Mouse (Mus musculus): ENCODE measurements around the gene Mast4. TPM values are rescaled to one million over a fixed set of nuclear protein-coding genes. Genes with fewer than 3 reads are reported as not detected.

Gene Mast4
- polyA plus RNA-seq, 1 experiment from 2014 or later, result 31.0 TPM

- H3K4me3 ChIP-seq (ENCODE audit: low read length), result no peak overlapping the region
- WGBS, result 64% methylated on average over 7 of the region's 7 CpGs
- H3K4me2 ChIP-seq (replicated peaks; ENCODE audit: low read depth, low read length), result no peak overlapping the region
- no peaks in the 10 kb centered on the region for H3K9me3 ChIP-seq (ENCODE audit: control insufficient read depth, low read length)
- no peaks in the 10 kb centered on the region for H3K27me3 ChIP-seq (ENCODE audit: control insufficient read depth, insufficient read depth, low read length)
- no peak overlapping the region for H3K27ac ChIP-seq (ENCODE audit: low read depth, low read length)
- H3K36me3 ChIP-seq (ENCODE audit: control insufficient read depth, insufficient read depth, low read length), result no peaks in the 10 kb centered on the region
- H3K4me1 ChIP-seq (ENCODE audit: control insufficient read depth, insufficient read depth, low read length), result no peaks in the 10 kb centered on the region
- no peak for ATAC-seq (ENCODE audit: low FRiP score, low TSS enrichment)
- no peak overlapping the region for H3K9ac ChIP-seq (ENCODE audit: low read depth, low read length)
Measured at GRCm38 (mm10) chr13:103000891-103001290, 333.4 kb downstream of the Mast4 start.

DNA sequence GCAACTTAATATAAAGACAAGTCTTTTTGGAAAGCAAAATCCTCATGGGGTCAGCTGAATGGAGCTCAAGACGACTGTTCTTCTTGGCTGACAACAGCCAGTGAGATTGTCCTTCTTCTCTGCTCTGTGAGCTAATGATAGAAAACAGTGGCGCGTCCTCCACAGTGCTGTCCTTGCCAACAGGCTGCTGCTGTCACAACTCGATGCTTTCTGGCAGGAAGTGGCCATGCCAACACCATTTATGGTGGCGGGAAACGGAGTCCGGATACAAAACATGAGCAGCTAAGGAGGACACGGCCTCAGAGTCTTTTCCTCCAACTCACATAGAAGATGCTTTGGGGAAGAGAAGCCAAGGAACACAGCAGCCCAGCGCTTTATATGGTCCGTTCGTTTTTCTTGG lies 340.2 kb downstream of the Mast4 start:
- H3K4me1 ChIP-seq (ENCODE audit: control insufficient read depth, insufficient read depth, low read length), result 0 out of 2 replicates have a peak, but pooled peaks cover 9% of the 10 kb centered on the region
- H3K9ac ChIP-seq (ENCODE audit: low read depth, low read length), result no peak overlapping the region
- no peaks in the 10 kb centered on the region for H3K36me3 ChIP-seq (ENCODE audit: control insufficient read depth, insufficient read depth, low read length)
- 91% methylated on average over 11 of the region's 11 CpGs for WGBS
- no peak overlapping the region for H3K4me2 ChIP-seq (replicated peaks; ENCODE audit: low read depth, low read length)
- H3K9me3 ChIP-seq (ENCODE audit: control insufficient read depth, low read length), result no peaks in the 10 kb centered on the region
- H3K27me3 ChIP-seq (ENCODE audit: control insufficient read depth, insufficient read depth, low read length), result no peaks in the 10 kb centered on the region
- H3K4me3 ChIP-seq (ENCODE audit: low read length), result no peak overlapping the region
- no peak overlapping the region for H3K27ac ChIP-seq (ENCODE audit: low read depth, low read length)
- ATAC-seq (ENCODE audit: low FRiP score, low TSS enrichment), result no peak

DNA sequence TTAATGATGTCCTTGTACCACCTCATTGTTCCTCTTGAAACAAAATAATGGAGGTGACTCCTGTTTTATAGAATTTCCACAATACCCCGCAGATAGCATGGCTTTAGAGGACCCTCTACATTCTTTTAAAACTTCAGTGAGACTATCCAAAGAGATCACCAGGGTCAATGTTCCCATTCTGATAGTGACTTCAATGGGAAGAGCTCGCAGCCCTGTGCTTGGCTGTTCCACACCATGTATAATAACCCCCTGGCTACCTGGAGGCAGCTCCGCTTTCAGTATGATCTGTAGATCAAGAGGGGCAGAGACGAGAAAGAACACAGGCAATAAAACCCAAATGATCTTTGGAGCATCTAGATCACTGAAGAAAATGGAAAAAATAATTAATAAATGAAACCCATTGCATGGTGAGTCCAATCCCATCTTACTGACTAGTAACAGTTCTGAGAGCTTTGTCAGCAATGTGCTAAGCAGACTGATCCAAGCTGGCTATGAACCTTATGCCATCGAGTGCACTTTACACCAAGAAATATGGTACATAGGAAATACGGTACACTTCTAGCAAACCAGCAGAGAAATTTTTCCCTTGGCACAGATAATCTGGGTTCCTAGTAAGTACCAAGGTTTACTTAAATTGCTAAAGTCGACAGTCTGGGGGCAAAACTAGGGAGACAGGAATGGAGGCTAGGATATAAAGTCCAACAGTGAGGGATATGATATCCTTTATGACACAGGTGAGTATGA lies 341.4 kb downstream of the Mast4 start:
- no peak for ATAC-seq (ENCODE audit: low FRiP score, low TSS enrichment)
- Histone ChIP-seq H3K4me1 (ENCODE audit: control insufficient read depth, insufficient read depth, low read length) (peaks cover 13% of the 10 kb centered on the region; the same call in 1 of the 2 replicates), H3K4me3 (ENCODE audit: low read length) (no peak overlapping the region), H3K27me3 (ENCODE audit: control insufficient read depth, insufficient read depth, low read length) (no peaks in the 10 kb centered on the region), H3K27ac (ENCODE audit: low read depth, low read length) (no peak overlapping the region), H3K36me3 (ENCODE audit: control insufficient read depth, insufficient read depth, low read length) (no peaks in the 10 kb centered on the region), H3K4me2 (replicated peaks; ENCODE audit: low read depth, low read length) (no peak overlapping the region), H3K9me3 (ENCODE audit: control insufficient read depth, low read length) (no peaks in the 10 kb centered on the region), H3K9ac (ENCODE audit: low read depth, low read length) (no peak overlapping the region)
- WGBS, result 82% methylated on average over 7 of the region's 7 CpGs

DNA sequence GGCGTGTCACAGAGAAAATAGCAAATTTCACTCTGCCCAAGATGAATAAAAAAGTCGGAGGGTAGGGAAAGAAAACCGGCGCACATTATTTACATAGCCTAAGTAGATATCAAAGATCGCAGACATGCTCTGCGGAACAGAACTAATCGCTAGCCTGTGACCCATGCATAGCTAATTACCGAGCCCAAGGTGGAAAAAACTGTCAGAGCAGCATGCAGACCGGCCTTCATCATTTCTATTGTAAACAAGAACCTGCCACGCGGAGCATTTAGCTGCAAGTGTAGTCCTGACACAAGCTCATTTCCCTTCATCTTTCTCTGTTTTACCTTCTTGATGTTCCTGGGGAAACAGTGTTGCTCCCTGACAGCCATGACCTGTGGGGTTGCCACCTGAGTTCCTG lies 342.4 kb downstream of the Mast4 start:
- 37% methylated on average over 11 of the region's 11 CpGs for WGBS
- Histone ChIP-seq H3K27ac (ENCODE audit: low read depth, low read length) (no peak overlapping the region), H3K4me1 (ENCODE audit: control insufficient read depth, insufficient read depth, low read length) (peaks cover 13% of the 10 kb centered on the region; the same call in 1 of the 2 replicates), H3K9ac (ENCODE audit: low read depth, low read length) (no peak overlapping the region), H3K4me2 (replicated peaks; ENCODE audit: low read depth, low read length) (no peak overlapping the region), H3K9me3 (ENCODE audit: control insufficient read depth, low read length) (no peaks in the 10 kb centered on the region), H3K27me3 (ENCODE audit: control insufficient read depth, insufficient read depth, low read length) (no peaks in the 10 kb centered on the region), H3K4me3 (ENCODE audit: low read length) (no peak overlapping the region), H3K36me3 (ENCODE audit: control insufficient read depth, insufficient read depth, low read length) (no peaks in the 10 kb centered on the region)
- no peak for ATAC-seq (ENCODE audit: low FRiP score, low TSS enrichment)

GRCm38 (mm10) chr13:102991196-102991595 lies 343.1 kb downstream of the Mast4 start:
- no peak overlapping the region for H3K4me3 ChIP-seq (ENCODE audit: low read length)
- H3K9ac ChIP-seq (ENCODE audit: low read depth, low read length), result no peak overlapping the region
- H3K9me3 ChIP-seq (ENCODE audit: control insufficient read depth, low read length), result no peaks in the 10 kb centered on the region
- H3K27me3 ChIP-seq (ENCODE audit: control insufficient read depth, insufficient read depth, low read length), result no peaks in the 10 kb centered on the region
- no peaks in the 10 kb centered on the region for H3K36me3 ChIP-seq (ENCODE audit: control insufficient read depth, insufficient read depth, low read length)
- ATAC-seq (ENCODE audit: low FRiP score, low TSS enrichment), result no peak
- H3K4me2 ChIP-seq (replicated peaks; ENCODE audit: low read depth, low read length), result no peak overlapping the region
- H3K4me1 ChIP-seq (ENCODE audit: control insufficient read depth, insufficient read depth, low read length), result peaks cover 13% of the 10 kb centered on the region; the same call in 1 of the 2 replicates
- no peak overlapping the region for H3K27ac ChIP-seq (ENCODE audit: low read depth, low read length)
- 91% methylated on average over 7 of the region's 7 CpGs for WGBS

DNA sequence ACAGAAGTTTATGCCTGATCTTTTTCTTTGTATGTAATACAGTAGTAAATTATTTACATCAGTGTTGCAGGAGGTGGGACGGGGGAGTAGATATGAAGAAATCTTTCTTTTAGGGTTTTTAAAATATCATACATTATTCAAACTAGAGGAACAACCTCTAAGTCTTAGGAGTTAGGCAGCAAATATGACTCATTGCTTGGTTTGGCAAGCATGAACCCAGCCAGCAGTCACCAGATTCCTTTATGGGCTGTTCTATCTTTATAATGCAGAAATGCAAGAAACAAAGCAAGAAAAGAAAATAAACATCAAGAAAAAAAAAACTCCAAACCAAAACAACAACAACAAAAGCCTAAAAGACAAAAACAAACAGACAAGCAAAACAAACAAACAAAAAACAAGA lies 344.2 kb downstream of the Mast4 start:
- H3K4me1 ChIP-seq (ENCODE audit: control insufficient read depth, insufficient read depth, low read length), result peaks cover 13% of the 10 kb centered on the region; the same call in 1 of the 2 replicates
- WGBS, result 69% methylated on average over 1 of the region's 1 CpGs
- H3K27me3 ChIP-seq (ENCODE audit: control insufficient read depth, insufficient read depth, low read length), result no peaks in the 10 kb centered on the region
- H3K36me3 ChIP-seq (ENCODE audit: control insufficient read depth, insufficient read depth, low read length), result no peaks in the 10 kb centered on the region
- H3K4me2 ChIP-seq (replicated peaks; ENCODE audit: low read depth, low read length), result no peak overlapping the region
- no peak overlapping the region for H3K9ac ChIP-seq (ENCODE audit: low read depth, low read length)
- ATAC-seq (ENCODE audit: low FRiP score, low TSS enrichment), result no peak
- no peaks in the 10 kb centered on the region for H3K9me3 ChIP-seq (ENCODE audit: control insufficient read depth, low read length)
- H3K27ac ChIP-seq (ENCODE audit: low read depth, low read length), result no peak overlapping the region
- no peak overlapping the region for H3K4me3 ChIP-seq (ENCODE audit: low read length)

DNA sequence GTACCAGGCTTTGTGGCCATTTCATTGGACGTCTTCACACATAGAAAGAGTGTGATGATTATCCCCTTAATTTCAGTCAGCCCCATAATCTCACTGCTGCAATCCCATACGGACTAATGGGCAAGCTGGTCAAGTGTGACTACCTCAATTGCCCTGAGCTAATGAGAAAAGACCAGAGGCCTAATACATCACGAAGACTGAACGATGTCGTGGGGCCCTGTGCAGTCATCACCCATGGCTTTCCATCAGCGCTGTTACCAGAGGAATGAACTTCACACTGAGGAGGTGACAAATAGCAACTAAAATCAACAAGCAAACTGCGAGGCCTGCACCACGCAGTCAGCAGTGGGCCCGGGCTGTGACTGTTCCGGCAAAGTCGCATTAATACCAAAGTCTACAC lies 344.7 kb downstream of the Mast4 start:
- no peak; the same call in 1 of the 2 replicates for ATAC-seq (ENCODE audit: low FRiP score, low TSS enrichment)
- Histone ChIP-seq H3K9ac (ENCODE audit: low read depth, low read length) (no peak overlapping the region), H3K4me3 (ENCODE audit: low read length) (no peak overlapping the region), H3K27ac (ENCODE audit: low read depth, low read length) (no peak overlapping the region), H3K9me3 (ENCODE audit: control insufficient read depth, low read length) (no peaks in the 10 kb centered on the region), H3K4me2 (replicated peaks; ENCODE audit: low read depth, low read length) (no peak overlapping the region), H3K27me3 (ENCODE audit: control insufficient read depth, insufficient read depth, low read length) (no peaks in the 10 kb centered on the region), H3K36me3 (ENCODE audit: control insufficient read depth, insufficient read depth, low read length) (no peaks in the 10 kb centered on the region), H3K4me1 (ENCODE audit: control insufficient read depth, insufficient read depth, low read length) (peaks cover 13% of the 10 kb centered on the region; the same call in 1 of the 2 replicates)
- 33% methylated on average over 11 of the region's 11 CpGs for WGBS

- Histone ChIP-seq H3K4me2 (replicated peaks; ENCODE audit: low read depth, low read length) (no peak overlapping the region), H3K27ac (ENCODE audit: low read depth, low read length) (no peak overlapping the region), H3K27me3 (ENCODE audit: control insufficient read depth, insufficient read depth, low read length) (no peaks in the 10 kb centered on the region), H3K9me3 (ENCODE audit: control insufficient read depth, low read length) (no peaks in the 10 kb centered on the region), H3K4me3 (ENCODE audit: low read length) (no peak overlapping the region), H3K4me1 (ENCODE audit: control insufficient read depth, insufficient read depth, low read length) (peaks cover 13% of the 10 kb centered on the region; the same call in 1 of the 2 replicates), H3K36me3 (ENCODE audit: control insufficient read depth, insufficient read depth, low read length) (no peaks in the 10 kb centered on the region), H3K9ac (ENCODE audit: low read depth, low read length) (no peak overlapping the region)
- ATAC-seq (ENCODE audit: low FRiP score, low TSS enrichment), result no peak
- WGBS, result 88% methylated on average over 4 of the region's 4 CpGs
Measured at GRCm38 (mm10) chr13:102988976-102989375, 345.3 kb downstream of the Mast4 start.

DNA sequence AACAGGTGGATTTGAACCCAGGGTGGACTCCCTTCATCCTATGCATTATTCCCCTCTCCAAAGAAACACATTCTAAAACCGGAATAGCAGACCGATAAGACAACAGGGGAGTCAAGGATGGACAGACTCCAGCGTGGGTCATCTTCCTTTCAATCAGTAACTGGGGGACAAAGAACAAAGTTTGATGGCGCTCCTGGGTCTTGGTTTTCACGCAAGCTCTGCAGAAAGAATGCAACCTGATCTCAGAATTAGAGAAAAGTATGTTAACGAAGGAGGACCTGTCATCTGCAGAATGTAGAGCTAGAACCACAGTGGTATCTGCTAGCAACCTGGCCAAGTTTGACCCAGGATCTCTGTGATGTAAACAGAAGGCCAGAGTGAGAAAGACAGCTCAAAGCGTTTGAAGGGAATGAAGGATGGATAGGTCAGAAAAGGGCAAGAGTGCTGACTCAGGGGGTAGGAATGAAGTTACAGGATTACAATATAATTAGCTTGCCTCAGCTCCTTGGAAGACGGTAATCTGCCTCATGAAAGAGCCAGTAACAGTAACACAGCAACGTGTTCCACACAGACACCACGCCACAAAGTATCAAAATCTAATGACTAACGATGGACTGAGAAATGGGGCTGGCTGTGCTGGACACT lies 345.9 kb downstream of the Mast4 start:
- ATAC-seq (ENCODE audit: low FRiP score, low TSS enrichment), result no peak
- Histone ChIP-seq H3K4me3 (ENCODE audit: low read length) (no peak overlapping the region), H3K4me2 (replicated peaks; ENCODE audit: low read depth, low read length) (no peak overlapping the region), H3K9me3 (ENCODE audit: control insufficient read depth, low read length) (no peaks in the 10 kb centered on the region), H3K36me3 (ENCODE audit: control insufficient read depth, insufficient read depth, low read length) (no peaks in the 10 kb centered on the region), H3K9ac (ENCODE audit: low read depth, low read length) (no peak overlapping the region), H3K27ac (ENCODE audit: low read depth, low read length) (no peak overlapping the region), H3K27me3 (ENCODE audit: control insufficient read depth, insufficient read depth, low read length) (no peaks in the 10 kb centered on the region), H3K4me1 (ENCODE audit: control insufficient read depth, insufficient read depth, low read length) (peaks cover 13% of the 10 kb centered on the region; the same call in 1 of the 2 replicates)
- 60% methylated on average over 11 of the region's 11 CpGs for WGBS
